Mouse (Mus musculus) retina, embryonic 14.5 days (tissue): ENCODE results near the gene Gm14214.
A peak's percentile ranks its signal among the peaks of the same experiment; 100 is the strongest.

ENCODE experiments used
- DNase-seq: peaks from one replicate; pipeline ENCODE4 v3.0.0-alpha.2; 2015; ENCODE audit warnings: low spot score

The Gm14214 gene

DNA sequence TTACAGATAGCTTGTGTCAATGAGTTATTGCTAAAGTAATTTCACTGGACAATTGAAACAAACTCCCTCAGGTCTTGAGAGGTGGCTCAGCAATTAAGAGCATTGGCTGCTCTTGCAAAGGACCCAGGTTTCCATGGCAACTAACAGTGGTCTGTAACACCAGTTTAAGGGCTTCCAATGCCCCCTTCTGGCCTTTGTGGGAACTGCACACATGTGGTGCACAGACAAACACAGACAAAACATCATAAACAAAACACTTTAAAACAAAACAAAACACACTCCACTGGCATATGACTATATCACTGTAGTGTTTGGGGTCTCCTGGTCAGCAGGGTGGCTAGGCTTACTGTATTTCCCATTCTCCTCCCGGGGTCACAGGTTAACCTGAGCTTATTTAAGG is 4.2 kb upstream of the Gm14214 start:
- DNase-seq = peak; percentile 60

DNA sequence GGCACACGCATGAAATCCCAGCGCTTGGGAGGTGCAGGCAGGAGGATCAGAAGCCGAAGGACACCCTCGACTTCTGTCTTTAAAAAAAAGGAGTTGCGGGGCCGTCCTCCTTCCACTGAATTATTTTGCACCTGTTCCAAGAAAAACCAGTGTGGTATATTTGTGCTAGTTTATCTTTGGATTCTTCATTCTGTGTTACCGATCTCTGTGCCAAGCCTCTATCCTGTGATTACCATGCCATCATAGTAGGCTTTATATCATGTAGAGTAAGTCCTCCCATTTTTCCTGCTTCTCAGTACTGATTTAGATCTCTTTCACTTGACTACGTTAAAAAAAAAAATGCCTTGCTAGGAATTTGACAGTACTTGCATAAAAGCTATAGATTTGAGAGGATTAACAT is 1.8 kb upstream of the Gm14214 start:
- no peak for DNase-seq

DNA sequence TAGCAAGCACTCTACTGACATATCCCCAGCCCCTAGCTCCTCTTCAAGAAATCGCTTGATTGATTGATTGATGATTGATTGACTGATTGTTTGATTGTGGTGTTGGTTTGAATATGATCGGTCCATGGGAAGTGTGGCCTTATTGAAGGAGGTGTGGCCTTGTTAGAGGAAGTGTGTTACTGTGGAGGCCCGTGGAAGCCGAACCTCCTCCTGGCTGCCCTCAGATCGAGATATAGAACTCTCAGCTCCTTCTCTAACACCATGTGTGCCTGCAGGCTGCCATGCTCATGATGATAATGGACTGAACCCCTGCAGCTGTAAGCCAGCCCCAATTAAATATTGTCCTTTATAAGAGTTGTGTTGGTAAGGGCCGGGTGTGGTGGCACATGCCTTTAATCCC is 2.8 kb downstream of the Gm14214 start:
- no peak for DNase-seq

DNA sequence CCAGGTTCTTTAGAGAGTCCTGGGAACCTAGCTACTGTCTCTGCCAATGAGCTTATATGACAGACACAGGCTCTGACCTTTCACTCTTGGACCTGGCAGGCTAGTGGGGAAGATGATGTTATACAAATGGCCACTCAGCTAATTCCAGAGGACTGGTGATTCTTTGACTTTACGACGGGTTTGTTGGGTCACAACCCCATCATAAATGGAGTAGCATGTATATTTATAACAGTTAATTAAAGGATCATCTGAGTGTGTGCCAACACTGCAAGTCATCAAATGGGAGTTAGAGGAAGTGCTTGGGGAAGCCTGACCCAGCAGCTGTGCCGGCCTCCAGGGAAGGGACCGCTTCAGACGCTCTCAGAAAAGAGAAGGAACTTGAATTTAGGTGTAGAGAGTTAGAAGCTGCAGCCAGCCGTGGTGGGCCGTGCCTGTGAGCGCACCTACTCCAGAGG is 4.2 kb downstream of the Gm14214 start:
- no peak for DNase-seq

DNA sequence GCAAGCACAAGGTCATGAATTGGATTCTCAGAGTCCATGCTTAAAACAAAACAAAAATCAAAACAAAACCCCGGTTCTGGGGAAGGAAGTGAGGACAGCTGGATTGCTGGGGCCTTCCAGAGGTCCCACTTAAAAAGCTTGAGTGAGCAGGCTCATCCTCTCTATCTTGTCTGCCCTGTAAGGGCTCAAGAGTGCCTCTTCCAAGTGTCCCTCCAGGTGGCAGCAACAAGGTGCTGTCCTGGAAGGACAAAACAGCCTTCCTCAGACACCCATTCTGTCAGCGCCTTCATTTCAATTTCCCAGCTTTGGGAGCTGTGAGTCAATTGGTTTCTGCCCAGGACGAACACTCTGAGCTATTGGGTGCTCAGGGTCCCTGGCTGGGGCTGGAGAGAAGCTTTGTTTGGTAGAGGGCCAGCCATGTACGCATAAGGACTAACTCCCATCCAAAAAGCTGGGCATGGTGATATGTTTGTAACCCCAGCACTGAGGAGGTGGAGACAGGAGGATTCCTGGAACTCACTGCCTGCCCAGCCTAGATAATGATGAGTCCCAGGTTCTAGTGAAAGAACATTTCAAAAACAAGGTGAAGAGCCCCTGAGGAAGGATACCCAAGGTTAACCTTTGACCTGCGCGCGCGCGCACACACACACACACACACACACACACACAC is 4.9 kb downstream of the Gm14214 start:
- no peak for DNase-seq

DNA sequence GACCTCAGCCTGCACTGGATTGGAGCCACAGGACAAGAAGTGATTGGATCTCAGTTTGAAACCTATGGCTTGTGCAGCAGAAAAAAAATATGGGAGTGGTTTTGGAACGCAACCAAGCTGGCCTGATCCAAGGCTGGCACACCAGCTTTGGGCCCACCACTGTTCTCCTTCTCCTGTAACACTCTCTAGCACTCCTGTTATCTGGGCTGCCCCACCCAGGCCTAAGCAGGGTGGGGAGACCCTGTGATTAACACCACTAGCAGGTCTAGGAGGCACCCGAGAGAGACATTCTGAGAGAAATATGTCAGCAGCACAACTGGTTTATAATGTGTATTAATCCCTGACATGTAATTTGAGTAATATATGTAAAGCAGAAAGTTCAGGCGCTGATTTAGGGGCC is 6.6 kb downstream of the Gm14214 start:
- DNase-seq = no peak

DNA sequence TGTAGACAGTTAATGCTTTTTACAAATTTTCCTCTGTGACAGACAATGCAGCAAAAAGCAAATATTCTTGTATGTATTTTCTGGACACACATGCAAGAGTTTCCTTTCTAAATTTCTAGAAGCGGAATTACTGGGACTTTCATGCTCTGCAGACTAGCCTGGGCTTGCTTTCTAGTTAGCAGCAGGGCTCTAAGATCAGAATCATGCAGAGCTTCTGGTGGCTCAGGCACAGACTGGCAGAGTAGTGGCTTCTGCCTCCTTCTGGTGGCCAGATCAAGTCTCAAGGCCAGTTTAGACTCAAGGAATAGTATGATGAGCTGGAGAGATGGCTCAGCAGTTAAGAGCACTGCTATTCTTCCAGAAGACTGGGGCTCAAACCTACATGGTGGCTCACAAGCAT is 11.4 kb downstream of the Gm14214 start:
- DNase-seq = no peak

DNA sequence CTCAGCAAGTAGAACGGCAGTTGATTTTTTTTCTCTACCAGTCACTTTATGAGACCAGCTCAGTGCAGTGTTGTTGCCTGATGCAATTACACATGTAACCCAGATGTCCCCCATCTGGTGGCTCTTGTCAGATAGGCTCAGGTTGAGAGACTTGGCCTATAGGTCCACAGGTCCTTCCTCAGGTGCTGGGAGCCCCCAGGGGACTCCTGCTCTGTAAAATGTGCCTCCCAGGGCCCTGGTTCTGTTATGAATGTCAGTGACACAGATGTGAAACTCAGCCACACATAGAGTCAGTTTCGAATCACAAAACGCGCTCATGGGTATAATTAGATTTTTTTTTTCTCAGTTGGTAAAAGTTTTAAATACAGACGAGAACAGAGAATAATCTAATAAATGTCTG is 12.1 kb downstream of the Gm14214 start:
- no peak for DNase-seq

DNA sequence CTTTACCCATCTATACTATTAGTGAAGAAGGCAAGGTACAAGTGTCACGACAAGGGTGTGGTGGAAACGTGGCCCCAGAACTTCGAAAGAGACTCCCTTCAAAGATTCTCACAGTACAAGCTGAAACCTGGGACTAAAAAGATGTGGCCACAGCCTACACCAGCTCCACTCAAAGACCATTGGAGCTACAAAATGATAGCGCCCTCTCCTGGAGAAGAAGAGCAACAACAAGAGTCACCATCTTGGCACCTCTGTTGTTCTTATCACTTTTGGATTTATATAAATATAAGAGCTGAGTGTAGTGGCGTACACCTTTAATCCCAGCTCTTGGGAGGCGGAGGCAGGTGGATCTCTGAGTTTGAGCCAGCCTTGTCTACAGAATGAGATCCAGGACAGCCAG is 14.0 kb downstream of the Gm14214 start:
- no peak for DNase-seq

DNA sequence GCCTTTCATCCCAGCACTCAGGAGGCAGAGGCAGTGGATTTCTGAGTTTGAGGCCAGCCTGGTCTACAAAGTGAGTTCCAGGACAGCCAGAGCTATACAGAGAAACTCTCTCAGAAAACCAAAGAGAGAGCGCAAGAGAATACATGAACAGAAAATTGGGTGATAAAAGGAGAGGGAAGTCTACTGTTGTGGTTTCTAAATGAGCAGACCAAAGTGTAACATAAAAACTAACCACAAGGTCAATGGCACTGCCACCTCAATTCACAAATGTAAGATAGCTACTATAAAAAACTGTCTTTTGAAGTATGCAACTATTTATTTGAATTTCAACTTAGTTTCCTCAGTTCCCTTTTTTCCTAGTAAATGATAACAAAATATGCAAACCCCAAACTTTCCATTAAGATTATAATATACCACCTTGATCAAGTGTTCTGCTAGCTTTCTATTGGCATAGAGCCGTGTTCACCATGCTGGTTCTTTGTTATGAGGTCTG is 15.7 kb downstream of the Gm14214 start:
- no peak for DNase-seq

DNA sequence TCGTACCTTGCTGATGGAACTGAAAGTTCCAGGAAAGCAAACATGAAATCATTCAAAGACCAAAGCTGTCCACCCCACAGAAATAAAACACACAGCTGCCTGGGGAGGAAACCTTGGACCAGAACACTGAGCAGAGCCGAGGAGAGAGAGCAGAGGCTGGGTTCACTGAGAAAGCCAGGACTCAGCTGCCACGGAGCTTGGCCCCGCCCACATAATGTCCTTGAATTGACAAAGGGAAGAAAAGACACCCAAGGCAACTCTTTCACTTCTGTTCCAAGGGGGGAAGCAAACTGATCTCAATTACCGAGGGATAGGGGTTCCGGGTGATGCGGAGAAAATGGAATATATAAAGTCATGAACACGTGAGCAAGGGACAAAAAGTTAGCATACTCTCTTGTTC is 17.9 kb downstream of the Gm14214 start:
- DNase-seq = no peak

DNA sequence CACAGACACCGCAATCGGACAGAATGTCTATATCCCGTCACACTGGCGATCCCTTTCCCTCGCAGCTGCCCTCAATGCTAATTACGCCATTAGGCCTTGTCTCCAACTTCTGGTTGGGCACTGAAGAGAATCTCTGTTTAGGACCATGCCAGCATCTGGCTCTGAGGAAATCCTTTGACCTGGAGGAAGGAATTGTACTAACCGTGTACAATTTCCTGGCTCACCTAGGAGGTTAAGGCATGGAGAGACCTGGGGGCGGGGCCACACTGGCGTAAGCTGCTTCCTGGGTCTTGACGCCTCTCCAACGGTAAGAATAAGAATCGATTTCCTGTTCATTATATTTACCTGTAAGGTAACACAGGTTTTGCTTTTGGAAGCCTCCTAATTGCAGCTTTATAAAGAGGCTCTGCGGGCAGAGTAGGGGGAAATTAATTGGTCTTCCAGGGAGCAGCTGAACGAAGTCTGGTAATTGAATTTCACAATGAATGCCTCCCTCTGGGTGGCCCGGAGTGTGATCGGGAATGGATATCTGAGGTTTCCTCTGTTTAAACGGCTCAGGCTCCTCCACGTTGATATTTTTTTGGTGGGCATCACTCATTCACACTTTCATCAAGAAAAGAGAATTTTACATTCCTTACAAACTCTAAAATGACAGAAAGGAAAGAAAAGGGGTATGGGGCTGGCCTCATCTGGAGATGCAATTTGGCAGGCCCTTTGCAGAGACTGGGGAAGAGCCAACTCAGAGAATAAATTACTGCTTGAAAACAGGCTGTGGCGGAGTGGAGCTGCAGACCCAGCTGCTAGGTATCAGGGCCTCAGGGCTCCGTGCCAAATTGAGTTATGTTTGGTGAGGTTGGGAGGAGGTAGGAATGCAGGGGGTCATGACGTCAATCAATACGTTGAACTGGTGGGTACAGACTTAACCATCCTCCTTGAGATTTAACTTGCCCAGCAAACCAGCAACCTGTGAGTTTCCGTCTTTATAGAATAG is 20.5 kb downstream of the Gm14214 start:
- peak; percentile 58 for DNase-seq

DNA sequence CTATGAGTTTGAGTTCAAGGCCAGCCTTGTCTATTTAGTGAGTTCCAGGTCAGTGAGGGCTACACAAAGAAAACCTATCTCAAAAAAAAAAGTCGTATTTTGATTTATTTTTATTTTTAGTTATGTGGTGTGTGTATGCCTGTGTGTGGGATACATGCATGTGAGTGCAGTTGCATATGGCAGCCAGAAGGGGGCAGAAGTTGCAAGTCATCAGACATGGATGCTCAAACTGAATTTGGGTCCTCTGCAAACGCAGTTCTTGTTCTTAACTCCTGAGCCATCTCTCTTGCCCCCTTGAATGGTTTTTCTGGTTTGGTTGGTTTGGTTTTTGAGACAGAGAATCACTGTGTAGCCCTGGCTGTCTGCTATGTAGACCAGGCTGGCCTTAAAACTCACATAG is 21.4 kb downstream of the Gm14214 start:
- no peak for DNase-seq

DNA sequence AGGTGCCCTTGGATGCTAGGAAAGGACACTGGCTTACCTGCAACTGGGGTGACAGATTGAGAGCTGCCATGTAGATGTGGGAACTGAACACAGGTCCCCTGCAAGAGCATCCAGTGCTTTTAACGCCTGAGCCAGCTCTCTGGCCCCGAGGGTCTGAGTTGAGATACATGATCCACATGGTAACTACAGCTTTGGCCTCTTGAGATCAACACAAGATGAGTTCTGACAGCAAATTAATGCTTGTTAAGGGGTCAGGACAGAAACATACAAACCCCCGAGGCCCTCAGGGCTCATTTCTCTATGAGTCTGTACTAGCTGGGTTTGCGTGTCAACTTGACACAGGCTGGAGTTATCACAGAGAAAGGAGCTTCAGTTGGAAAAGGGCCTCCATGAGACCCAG is 25.9 kb downstream of the Gm14214 start:
- DNase-seq = peak; percentile 41

DNA sequence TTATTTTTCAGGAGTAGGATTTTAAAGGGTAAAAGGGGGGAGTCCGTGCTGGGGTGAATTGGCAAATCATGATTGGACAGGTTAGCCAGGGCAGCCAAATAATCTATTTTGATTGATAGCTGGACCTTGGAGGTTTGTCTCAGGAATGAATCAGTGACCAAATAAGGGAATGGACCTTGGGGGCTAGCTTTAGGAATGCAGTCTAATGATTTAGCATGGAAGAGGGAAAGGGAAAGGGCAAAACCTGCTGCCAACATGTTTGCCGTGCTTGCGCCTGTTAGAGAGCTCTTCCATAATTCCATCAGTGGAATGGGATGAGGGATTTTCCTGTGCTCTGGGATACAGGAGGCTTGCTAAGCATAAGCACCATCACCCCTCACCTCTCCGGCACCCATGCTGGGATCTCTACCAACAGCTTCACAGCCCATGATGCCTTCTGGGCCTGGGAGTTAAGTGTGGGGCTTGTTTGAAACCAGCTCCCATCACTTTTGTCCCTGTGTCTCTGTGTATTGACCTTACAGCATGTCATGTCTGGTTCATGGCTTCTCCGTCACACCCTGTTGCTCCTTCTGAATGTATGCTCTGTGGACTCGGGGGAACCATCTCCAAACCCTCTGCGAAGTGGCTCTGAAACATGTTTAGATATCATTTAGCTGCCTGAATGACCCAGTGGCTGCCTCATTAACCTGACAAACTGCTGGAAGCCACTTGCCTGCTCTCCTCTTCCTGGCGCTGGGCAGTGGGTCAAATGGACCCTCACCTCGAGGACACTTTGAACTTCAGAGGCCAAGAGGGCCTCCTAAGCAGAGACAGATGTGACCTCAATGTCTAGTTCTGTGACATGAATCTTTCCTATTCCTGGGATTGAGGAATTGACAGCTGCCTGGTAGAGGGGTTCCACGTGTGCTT is 26.7 kb downstream of the Gm14214 start:
- DNase-seq = no peak

DNA sequence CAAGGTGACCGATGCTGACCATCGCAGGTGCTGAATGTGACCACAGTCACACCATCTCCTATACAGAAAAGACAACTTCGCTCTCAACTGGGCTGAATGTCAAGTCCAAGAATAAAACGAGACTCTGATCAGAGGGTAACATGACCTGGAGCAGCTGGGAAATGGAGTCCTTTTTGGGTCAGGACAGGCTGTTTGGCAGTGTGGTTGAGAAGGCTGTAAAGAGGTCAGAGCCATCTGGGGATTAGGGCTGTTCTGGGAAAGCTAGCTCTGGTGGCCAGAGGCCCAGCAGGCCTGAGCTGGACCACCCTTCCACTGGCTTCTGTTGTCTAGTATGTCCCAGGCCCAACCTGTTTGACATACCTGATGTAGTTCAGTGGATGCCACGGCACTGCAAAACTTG is 31.2 kb downstream of the Gm14214 start:
- DNase-seq = no peak

DNA sequence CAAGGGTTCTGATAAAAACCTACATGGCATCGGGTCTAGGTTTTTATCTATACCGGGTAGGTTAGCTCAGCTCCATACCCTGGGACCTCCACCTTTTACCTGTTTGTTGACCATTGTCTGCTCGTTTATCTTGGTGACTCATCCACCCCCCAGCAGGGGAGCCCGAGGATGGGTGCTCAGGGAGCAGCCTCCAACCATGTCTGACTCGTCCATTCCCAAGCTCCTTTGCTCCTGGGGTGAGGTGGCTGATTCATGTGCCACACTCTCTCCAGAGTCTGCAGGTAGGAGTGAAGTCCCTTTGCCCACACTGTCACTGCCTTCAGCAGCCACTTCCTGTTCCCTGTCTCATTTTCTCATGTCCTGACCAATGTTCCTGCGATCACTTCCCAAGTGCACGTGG is 33.8 kb downstream of the Gm14214 start:
- DNase-seq = no peak

DNA sequence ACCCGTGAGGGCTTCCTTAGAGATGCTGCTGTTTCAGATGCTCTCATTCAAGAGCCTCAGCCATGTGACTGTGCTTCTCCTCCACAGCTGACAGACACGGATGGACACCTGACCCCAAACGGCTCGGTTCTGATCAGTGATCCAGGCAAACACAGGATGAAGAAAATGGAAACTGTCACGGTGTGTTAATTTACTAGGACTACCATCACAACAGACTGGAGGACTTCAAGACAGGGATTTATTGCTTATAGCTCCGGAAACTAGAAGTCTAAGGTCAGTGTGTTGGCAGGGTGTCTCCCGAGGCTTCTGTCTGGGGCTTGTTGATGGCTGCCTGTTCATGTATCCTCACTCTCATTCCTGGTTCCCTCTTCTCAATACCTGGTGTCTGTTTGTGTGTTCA is 34.4 kb downstream of the Gm14214 start:
- DNase-seq = no peak

DNA sequence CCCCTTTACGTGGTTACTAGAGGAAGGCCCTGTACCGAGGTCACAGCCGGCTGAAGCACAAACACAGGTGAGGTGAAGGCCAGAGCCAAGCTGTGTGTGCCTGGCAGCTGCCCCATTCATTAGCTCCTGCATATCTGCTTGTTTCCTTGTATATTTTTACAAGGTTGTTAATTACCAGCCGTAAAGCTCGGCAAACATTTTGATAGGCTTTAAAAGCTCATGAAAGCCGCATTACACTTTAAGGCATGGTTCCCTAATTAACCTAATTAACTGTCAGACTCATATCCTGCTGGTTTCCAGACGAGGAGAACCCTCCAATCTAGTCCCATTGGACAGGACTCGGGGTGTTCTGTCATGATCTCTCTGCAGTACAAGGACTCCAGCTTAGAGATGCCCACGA is 34.9 kb downstream of the Gm14214 start:
- DNase-seq = no peak

DNA sequence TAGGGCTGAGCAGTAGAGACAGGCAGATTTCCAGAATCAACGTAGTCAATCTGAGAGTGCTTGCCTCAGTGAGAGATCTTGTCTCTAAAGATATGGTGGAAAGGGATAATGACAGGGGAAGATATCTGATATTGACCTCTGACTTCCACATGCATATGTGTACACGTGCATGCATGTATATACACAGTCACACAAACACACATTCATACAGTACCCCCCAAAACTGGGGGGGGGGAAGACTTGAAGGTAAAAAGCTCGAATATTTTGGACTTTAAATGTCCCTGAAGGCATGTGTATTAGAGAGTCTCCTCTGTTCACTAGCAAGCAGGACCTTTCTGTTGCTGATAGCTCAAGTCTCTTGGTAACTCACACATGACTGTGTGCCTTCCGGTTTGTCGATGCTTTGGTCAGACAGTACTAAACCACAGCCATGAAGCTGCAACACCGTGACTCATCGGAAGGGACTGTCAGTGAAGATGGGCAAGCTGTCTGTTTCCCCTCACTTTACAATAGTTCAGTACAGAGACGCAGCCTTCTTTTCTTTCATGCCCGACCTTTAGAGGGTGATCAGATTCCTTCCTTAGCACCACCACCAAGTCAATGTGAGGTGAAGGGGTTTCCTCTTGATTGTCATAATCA is 37.2 kb downstream of the Gm14214 start:
- DNase-seq = no peak

DNA sequence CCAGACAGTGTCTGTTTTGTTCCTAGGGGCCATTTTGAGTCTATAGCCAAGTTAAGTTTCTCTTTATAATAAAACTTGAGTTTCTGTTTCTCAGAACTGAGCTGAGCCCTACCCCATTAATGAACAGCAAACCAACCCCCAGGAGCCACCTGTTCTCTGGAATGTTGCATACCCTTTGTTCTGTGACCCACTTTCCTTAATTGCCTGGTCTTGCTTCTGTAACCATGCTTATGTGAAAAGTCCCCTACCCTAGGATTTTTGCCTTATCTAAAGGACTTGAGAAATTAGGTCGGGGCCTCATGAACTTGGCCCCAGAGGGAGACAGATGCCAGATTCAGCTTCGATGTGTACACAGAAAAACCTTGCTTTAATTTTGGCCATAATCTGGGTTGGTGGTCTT is 37.9 kb downstream of the Gm14214 start:
- peak; percentile 56 for DNase-seq

DNA sequence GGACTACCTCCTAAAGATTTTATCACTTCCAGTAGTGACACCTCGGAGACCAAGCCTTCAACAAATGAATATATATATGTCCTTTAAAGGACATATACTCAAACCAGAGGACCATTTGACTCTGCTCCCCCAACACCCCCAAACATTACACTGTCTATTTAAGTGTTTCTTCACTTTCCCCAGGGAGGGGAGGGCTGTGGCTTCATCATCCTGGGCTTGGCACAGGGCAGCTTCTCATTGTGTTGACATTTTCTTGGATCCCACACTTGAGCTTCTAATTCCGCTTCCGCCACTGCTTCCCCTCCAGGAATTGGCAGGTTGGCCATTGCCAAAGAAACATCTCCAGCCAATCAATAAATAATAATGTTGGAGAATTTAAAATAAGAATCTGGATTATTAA is 39.0 kb downstream of the Gm14214 start:
- DNase-seq = no peak
